Mouse (Mus musculus) lung, postnatal 0 days (tissue): ENCODE results near the gene Gusb. TPM values are rescaled to one million over a fixed set of nuclear protein-coding genes. Genes with fewer than 3 reads are reported as not detected.
"Not testable (repeated sequence)": the region's sequence is repeated elsewhere in the genome, so short reads cannot be mapped to it uniquely, and the experiment has no call there.

Source experiments
- ATAC-seq: fragments of 200-750 bp; cut with Nextera tagmentation; 2 replicates; pipeline ENCODE4 v1.8.0; 2017; ENCODE audit warnings: moderate library complexity
- DNase-seq: peaks from one replicate; pipeline ENCODE4 v3.0.0-alpha.2; 2016; ENCODE audit warnings: low spot score
- H3K27ac ChIP-seq: fragments of 300-500 bp; sonication (generic); 2 replicates; pipeline ENCODE4 v1.5.1; 2014; ENCODE audit warnings: antibody characterized with exemption, mild to moderate bottlenecking, low read length, mixed read lengths
- H3K27me3 ChIP-seq: fragments of 300-500 bp; sonication (generic); replicated peaks from 2 replicates; pipeline ENCODE4 v1.6.1; 2014; ENCODE audit warnings: low read length, mixed read lengths; ENCODE audit not compliant: insufficient read depth
- H3K36me3 ChIP-seq: fragments of 300-500 bp; sonication (generic); 2 replicates; pipeline ENCODE4 v1.6.1; 2014; ENCODE audit warnings: low read length, mixed read lengths; ENCODE audit not compliant: insufficient read depth
- H3K4me1 ChIP-seq: fragments of 300-500 bp; sonication (generic); 2 replicates; pipeline ENCODE4 v1.6.1; 2014; ENCODE audit warnings: antibody characterized with exemption, low read depth, low read length, mixed read lengths; ENCODE audit not compliant: insufficient read depth
- H3K4me2 ChIP-seq: fragments of 300-500 bp; sonication (generic); replicated peaks from 2 replicates; pipeline ENCODE4 v1.6.1; 2014; ENCODE audit warnings: low read depth, mild to moderate bottlenecking, low read length, moderate library complexity, mixed read lengths
- H3K4me3 ChIP-seq: fragments of 300-500 bp; sonication (generic); 2 replicates; pipeline ENCODE4 v1.5.1; 2014; ENCODE audit warnings: low read depth, low read length
- H3K9ac ChIP-seq: fragments of 300-500 bp; sonication (generic); replicated peaks from 2 replicates; pipeline ENCODE4 v1.6.1; 2014; ENCODE audit warnings: low read depth, mild to moderate bottlenecking
- H3K9me3 ChIP-seq: fragments of 300-500 bp; sonication (generic); 2 replicates; pipeline ENCODE4 v1.6.1; 2016; ENCODE audit warnings: low read length, mixed read lengths
- CTCF ChIP-seq: IDR thresholded peaks from 2 replicates; pipeline ENCODE4 v1.5.1; 2016; ENCODE audit warnings: antibody characterized with exemption, mild to moderate bottlenecking
- EP300 ChIP-seq: IDR thresholded peaks from 2 replicates; pipeline ENCODE4 v1.6.1; 2016; ENCODE audit warnings: antibody characterized with exemption, mild to moderate bottlenecking, control low read depth
- WGBS: fragments of 180-500 bp; shearing (Covaris S2); extraction: QIAGEN DNeasy Blood & Tissue Kit; methylation state at CpG from one replicate; pipeline ENCODE4 v1.1.7; 2014; 5-methylcytosine and 5-hydroxymethylcytosine counted together
- polyA plus RNA-seq: library from polyadenylated mRNA; unstranded; fragments of >200 nt; fragmentation: Nextera tagmentation; extraction: Ambion mirVana; gene quantifications from 2 replicates; pipeline ENCODE4 v1.2.1, GENCODE M21; 2015

The Gusb gene
- polyA plus RNA-seq, 1 experiment from 2014 or later = 50.0 TPM

GRCm38 (mm10) chr5:129952143-129952542 lies 50.7 kb downstream of the Gusb start:
- H3K9me3 ChIP-seq = no peaks in the 10 kb centered on the region
- H3K9ac ChIP-seq = no peak overlapping the region
- 87% methylated on average over 4 of the region's 4 CpGs for WGBS
- no peaks in the 10 kb centered on the region for H3K36me3 ChIP-seq
- H3K4me2 ChIP-seq = no peak overlapping the region
- ATAC-seq (no peak), DNase-seq (no peak)
- H3K4me3 ChIP-seq = no peak overlapping the region
- H3K27me3 ChIP-seq = no peaks in the 10 kb centered on the region
- no peak for TF ChIP-seq CTCF
- no peak for TF ChIP-seq EP300
- no peaks in the 10 kb centered on the region for H3K4me1 ChIP-seq
- no peak overlapping the region for H3K27ac ChIP-seq

GRCm38 (mm10) chr5:129947528-129948033 lies 55.3 kb downstream of the Gusb start:
- ATAC-seq = no peak
- H3K4me1 ChIP-seq = no peaks in the 10 kb centered on the region
- no peaks in the 10 kb centered on the region for H3K36me3 ChIP-seq

GRCm38 (mm10) chr5:129943402-129943801 lies 59.4 kb downstream of the Gusb start:
- H3K4me1 ChIP-seq = no peaks in the 10 kb centered on the region
- H3K9ac ChIP-seq = no peak overlapping the region
- ATAC-seq (no peak), DNase-seq (no peak)
- H3K36me3 ChIP-seq = no peaks in the 10 kb centered on the region
- no peak overlapping the region for H3K27ac ChIP-seq
- H3K27me3 ChIP-seq = no peaks in the 10 kb centered on the region
- TF ChIP-seq EP300 = no peak
- no peak for TF ChIP-seq CTCF
- H3K4me3 ChIP-seq = no peak overlapping the region
- no peaks in the 10 kb centered on the region for H3K9me3 ChIP-seq
- H3K4me2 ChIP-seq = no peak overlapping the region
- WGBS = 50% methylated on average over 1 of the region's 1 CpGs

More at GRCm38 (mm10) chr5:129947528-129948033, 55.3 kb downstream of the Gusb start:
- no peak for DNase-seq
- Histone ChIP-seq H3K9me3 (no peaks in the 10 kb centered on the region), H3K4me2 (no peak overlapping the region), H3K27ac (no peak overlapping the region), H3K9ac (no peak overlapping the region), H3K4me3 (no peak overlapping the region), H3K27me3 (no peaks in the 10 kb centered on the region)
- TF ChIP-seq CTCF (no peak), EP300 (no peak)
- 59% methylated on average over 2 of the region's 2 CpGs for WGBS

- 0 out of 2 replicates have a peak, but pooled peaks have one; percentile 18 for TF ChIP-seq CTCF
- H3K9ac ChIP-seq = peak overlapping the region; percentile 74
- under 1% methylated on average over 37 of the region's 82 CpGs for WGBS
- ATAC-seq (peak; percentile 19), DNase-seq (peak; percentile 51)
- not testable (repeated sequence) for H3K36me3 ChIP-seq, H3K4me1 ChIP-seq, H3K27me3 ChIP-seq, H3K9me3 ChIP-seq
- peak overlapping the region; percentile 90 for H3K4me2 ChIP-seq
- H3K4me3 ChIP-seq = peak overlapping the region; percentile 69
- H3K27ac ChIP-seq = peak overlapping the region; percentile 73
These were observed 60.5 kb downstream of the Gusb start for GRCm38 (mm10) chr5:129942073-129942939.

- 2% methylated on average over 49 of the region's 59 CpGs for WGBS
- H3K9ac ChIP-seq = peak within 1 kb of the TSS; percentile 74
- H3K4me2 ChIP-seq = peak within 1 kb of the TSS; percentile 90
- peak within 1 kb of the TSS; percentile 73 for H3K27ac ChIP-seq
- TF ChIP-seq CTCF (no peak), EP300 (no peak)
- H3K9me3 ChIP-seq = no peaks in the 10 kb centered on the region
- H3K4me3 ChIP-seq = peak within 1 kb of the TSS; percentile 69
- no peaks in the 10 kb centered on the region for H3K36me3 ChIP-seq
- no peaks in the 10 kb centered on the region for H3K27me3 ChIP-seq
- ATAC-seq (peak; percentile 97), DNase-seq (peak; percentile 100)
- H3K4me1 ChIP-seq = no peaks in the 10 kb centered on the region
These were observed 61.3 kb downstream of the Gusb start, which contains the start of gene Vkorc1l1 for GRCm38 (mm10) chr5:129941495-129942045. TSS of gene Vkorc1l1 (plus strand) at chr5:129941970.

- H3K27ac ChIP-seq = peak overlapping the region; percentile 43; the same call in 1 of the 2 replicates
- H3K9ac ChIP-seq = no peak overlapping the region
- DNase-seq = peak; percentile 65
- no peaks in the 10 kb centered on the region for H3K36me3 ChIP-seq
- H3K4me2 ChIP-seq = peak overlapping the region; percentile 57
- peak; percentile 16 for ATAC-seq
- no peaks in the 10 kb centered on the region for H3K9me3 ChIP-seq
- WGBS = 2% methylated on average over 9 of the region's 9 CpGs
- TF ChIP-seq CTCF (no peak), EP300 (peak; percentile 60; the same call in 1 of the 2 replicates)
- no peaks in the 10 kb centered on the region for H3K27me3 ChIP-seq
- H3K4me1 ChIP-seq = no peaks in the 10 kb centered on the region
- peak overlapping the region; percentile 40 for H3K4me3 ChIP-seq
These were observed 61.9 kb downstream of the Gusb start for GRCm38 (mm10) chr5:129940736-129941494.
